Mouse (Mus musculus) adrenal gland, adult (tissue): ENCODE measurements around the gene Spocd1.

ENCODE experiments used
- DNase-seq, 2 experiments: peaks; one replicate each; pipeline ENCODE4 v3.0.0; 2022 to 2023; ENCODE audit warnings: low spot score in 1 of 2; ENCODE audit not compliant: inconsistent age in 2 of 2

The Spocd1 gene

GRCm38 (mm10) chr4:129998124-129998523 is 69.1 kb downstream of the Spocd1 start:
- DNase-seq, result no peak

GRCm38 (mm10) chr4:130001710-130002109 is 72.7 kb downstream of the Spocd1 start:
- DNase-seq, result no peak

GRCm38 (mm10) chr4:130002157-130002556 is 73.1 kb downstream of the Spocd1 start:
- DNase-seq, result no peak

- DNase-seq, result no peak
These were observed 76.5 kb downstream of the Spocd1 start for GRCm38 (mm10) chr4:130005593-130005992.

- peak in 1 of 2 experiments; percentile 21 for DNase-seq
These were observed 77.5 kb downstream of the Spocd1 start for GRCm38 (mm10) chr4:130006533-130006932.
